Mouse (Mus musculus) intestine, embryonic 14.5 days (tissue): ENCODE results near the gene Rab27a. TPM values are rescaled to one million over a fixed set of nuclear protein-coding genes. Genes with fewer than 3 reads are reported as not detected.

ENCODE experiments used
- ATAC-seq: fragments of 200-750 bp; cut with Nextera tagmentation; replicated peaks from 2 replicates; pipeline ENCODE4 v1.8.0; 2017; ENCODE audit warnings: low read depth, moderate number of reproducible peaks, moderate TSS enrichment, moderate library complexity; ENCODE audit not compliant: low FRiP score, low TSS enrichment
- DNase-seq: peaks from one replicate; pipeline ENCODE4 v3.0.0-alpha.2; 2018; ENCODE audit warnings: low spot score
- H3K27ac ChIP-seq: fragments of 300-500 bp; sonication (generic); 2 replicates; pipeline ENCODE4 v1.5.1; 2014; ENCODE audit warnings: low read depth, mild to moderate bottlenecking, control low read depth
- H3K27me3 ChIP-seq: fragments of 300-500 bp; sonication (generic); replicated peaks from 2 replicates; pipeline ENCODE4 v1.6.1; 2014; ENCODE audit warnings: low read length, control low read depth; ENCODE audit not compliant: control insufficient read depth, insufficient read depth
- H3K36me3 ChIP-seq: fragments of 300-500 bp; sonication (generic); 2 replicates; pipeline ENCODE4 v1.6.1; 2014; ENCODE audit warnings: low read length, control low read depth; ENCODE audit not compliant: control insufficient read depth, insufficient read depth
- H3K4me1 ChIP-seq: fragments of 300-500 bp; sonication (generic); replicated peaks from 2 replicates; pipeline ENCODE4 v1.6.1; 2014; ENCODE audit warnings: low read length, control low read depth, mixed read lengths; ENCODE audit not compliant: control insufficient read depth, insufficient read depth
- H3K4me2 ChIP-seq: fragments of 300-500 bp; sonication (generic); 2 replicates; pipeline ENCODE4 v1.6.1; 2014; ENCODE audit warnings: low read length
- H3K4me3 ChIP-seq: fragments of 300-500 bp; sonication (generic); 2 replicates; pipeline ENCODE4 v1.5.1; 2014; ENCODE audit warnings: low read depth, low read length, control low read depth, mixed read lengths
- H3K9ac ChIP-seq: fragments of 300-500 bp; sonication (generic); 2 replicates; pipeline ENCODE4 v1.6.1; 2014; ENCODE audit warnings: mild to moderate bottlenecking, low read length
- H3K9me3 ChIP-seq: fragments of 300-500 bp; sonication (generic); 2 replicates; pipeline ENCODE4 v1.6.1; 2016; ENCODE audit warnings: low read length, control low read depth; ENCODE audit not compliant: control insufficient read depth
- whole genome bisulfite sequencing: fragments of 180-500 bp; shearing (Covaris S2); extraction: QIAGEN DNeasy Blood & Tissue Kit; methylation state at CpG from one replicate; pipeline ENCODE4 v1.1.7; 2014; 5-methylcytosine and 5-hydroxymethylcytosine counted together
- microRNA-seq: library from miRNA; unstranded; fragments of <30 nt; microRNA quantifications from one replicate; pipeline ENCODE4, GENCODE M21; 2016
- polyA plus RNA-seq: library from polyadenylated mRNA; unstranded; fragments of >200 nt; fragmentation: Nextera tagmentation; extraction: Ambion mirVana; gene quantifications from 2 replicates; pipeline ENCODE4 v1.2.1, GENCODE M21; 2014

Gene Rab27a
- polyA plus RNA-seq, 1 experiment from 2014 or later: 2.1 TPM

- peaks cover 76% of the 10 kb centered on the region for H3K36me3 ChIP-seq
Measured at GRCm38 (mm10) chr9:73127457-73127856, 82.8 kb downstream of the Rab27a start.

GRCm38 (mm10) chr9:73129875-73130274 lies 85.2 kb downstream of the Rab27a start:
- no peaks in the 10 kb centered on the region for H3K4me1 ChIP-seq
- DNase-seq: no peak
- no peak for ATAC-seq
- H3K9ac ChIP-seq: no peak overlapping the region
- peaks cover 53% of the 10 kb centered on the region for H3K36me3 ChIP-seq
- WGBS: 86% methylated on average over 8 of the region's 8 CpGs
- H3K27me3 ChIP-seq: no peaks in the 10 kb centered on the region
- no peak overlapping the region for H3K27ac ChIP-seq
- no peaks in the 10 kb centered on the region for H3K9me3 ChIP-seq
- H3K4me2 ChIP-seq: no peak overlapping the region
- H3K4me3 ChIP-seq: no peak overlapping the region

More at GRCm38 (mm10) chr9:73127457-73127856, 82.8 kb downstream of the Rab27a start:
- ATAC-seq: no peak
- Histone ChIP-seq H3K4me1 (no peaks in the 10 kb centered on the region), H3K27ac (no peak overlapping the region), H3K4me2 (no peak overlapping the region), H3K9me3 (no peaks in the 10 kb centered on the region), H3K27me3 (no peaks in the 10 kb centered on the region), H3K4me3 (no peak overlapping the region), H3K9ac (no peak overlapping the region)
- WGBS: 78% methylated on average over 2 of the region's 2 CpGs
- no peak for DNase-seq

- 83% methylated on average over 4 of the region's 4 CpGs for WGBS
- no peaks in the 10 kb centered on the region for H3K27me3 ChIP-seq
- no peak overlapping the region for H3K27ac ChIP-seq
- H3K4me1 ChIP-seq: no peaks in the 10 kb centered on the region
- H3K9ac ChIP-seq: no peak overlapping the region
- H3K4me2 ChIP-seq: no peak overlapping the region
- no peaks in the 10 kb centered on the region for H3K9me3 ChIP-seq
- 0 out of 2 replicates have a peak, but pooled peaks have one; percentile 27 for ATAC-seq
- DNase-seq: no peak
- H3K4me3 ChIP-seq: no peak overlapping the region
- H3K36me3 ChIP-seq: peaks cover 46% of the 10 kb centered on the region
Measured at GRCm38 (mm10) chr9:73130529-73130928, 85.9 kb downstream of the Rab27a start.

- Histone ChIP-seq H3K36me3 (no peaks in the 10 kb centered on the region), H3K9me3 (no peaks in the 10 kb centered on the region), H3K4me3 (no peak overlapping the region), H3K27me3 (no peaks in the 10 kb centered on the region), H3K27ac (no peak overlapping the region), H3K4me1 (no peaks in the 10 kb centered on the region), H3K9ac (no peak overlapping the region), H3K4me2 (no peak overlapping the region)
- ATAC-seq (no peak), DNase-seq (no peak)
- 42% methylated on average over 11 of the region's 11 CpGs for WGBS
Measured at GRCm38 (mm10) chr9:73137341-73137886, 92.8 kb downstream of the Rab27a start.

Small RNAs within 50 kb of the gene (microRNA-seq; reads per million reads assigned to microRNA genes)
- gene Gm27353: not detected

Other genes starting within 250 kb of the Rab27a start
- gene Prtg, start 238.0 kb upstream of the Rab27a start, polyA plus RNA-seq: 0.84 and 1.1 TPM in 2 replicates
- gene Pygo1, start 119.2 kb upstream of the Rab27a start, polyA plus RNA-seq: 4.6 and 5.1 TPM in 2 replicates
- gene Dyx1c1, start 86.1 kb upstream of the Rab27a start, polyA plus RNA-seq: 0.87 and 1.4 TPM in 2 replicates
- gene Gm44503, start 86.0 kb upstream of the Rab27a start, polyA plus RNA-seq: not detected in 2 replicates
- gene Ccpg1os, start 59.5 kb upstream of the Rab27a start, polyA plus RNA-seq: 11.1 and 12.2 TPM in 2 replicates
- gene Ccpg1, start 59.4 kb upstream of the Rab27a start, polyA plus RNA-seq: 21.8 and 22.4 TPM in 2 replicates
- 18.5 and 19.6 TPM in 2 replicates for gene Pigb, start 4.5 kb upstream of the Rab27a start, polyA plus RNA-seq
- gene Khdc3, start 57.0 kb downstream of the Rab27a start, polyA plus RNA-seq: 0.26 TPM in 1 of 2 replicates, not detected in the other
- gene Gm20509, start 57.6 kb downstream of the Rab27a start, polyA plus RNA-seq: not detected in 2 replicates
- gene Rsl24d1, start 68.6 kb downstream of the Rab27a start, polyA plus RNA-seq: 121 and 126 TPM in 2 replicates